Mouse (Mus musculus) heart, postnatal 10 days (tissue): ENCODE data around the gene Adgrf5. TPM values are rescaled to one million over a fixed set of nuclear protein-coding genes. Genes with fewer than 3 reads are reported as not detected.
A peak's percentile ranks its signal among the peaks of the same experiment; 100 is the strongest.
"Not testable (repeated sequence)": the region's sequence is repeated elsewhere in the genome, so short reads cannot be mapped to it uniquely, and the experiment has no call there.

Experiments used
- DNase-seq, 2 experiments: peaks; one replicate each; pipeline ENCODE4 v3.0.0; 2021
- intact Hi-C: fragments of 180-260 bp; cut with DNase I; formaldehyde crosslinking; loops from one replicate; pipeline ENCODE4 v1.15.1; 2025
- total RNA-seq, 2 experiments: library from RNA; stranded (reverse); gene quantifications; 2 replicates each; pipeline ENCODE4 v1.2.3; 2021

Gene Adgrf5
- total RNA-seq, result 100 to 1,000 TPM; 219 to 248 TPM

DNA sequence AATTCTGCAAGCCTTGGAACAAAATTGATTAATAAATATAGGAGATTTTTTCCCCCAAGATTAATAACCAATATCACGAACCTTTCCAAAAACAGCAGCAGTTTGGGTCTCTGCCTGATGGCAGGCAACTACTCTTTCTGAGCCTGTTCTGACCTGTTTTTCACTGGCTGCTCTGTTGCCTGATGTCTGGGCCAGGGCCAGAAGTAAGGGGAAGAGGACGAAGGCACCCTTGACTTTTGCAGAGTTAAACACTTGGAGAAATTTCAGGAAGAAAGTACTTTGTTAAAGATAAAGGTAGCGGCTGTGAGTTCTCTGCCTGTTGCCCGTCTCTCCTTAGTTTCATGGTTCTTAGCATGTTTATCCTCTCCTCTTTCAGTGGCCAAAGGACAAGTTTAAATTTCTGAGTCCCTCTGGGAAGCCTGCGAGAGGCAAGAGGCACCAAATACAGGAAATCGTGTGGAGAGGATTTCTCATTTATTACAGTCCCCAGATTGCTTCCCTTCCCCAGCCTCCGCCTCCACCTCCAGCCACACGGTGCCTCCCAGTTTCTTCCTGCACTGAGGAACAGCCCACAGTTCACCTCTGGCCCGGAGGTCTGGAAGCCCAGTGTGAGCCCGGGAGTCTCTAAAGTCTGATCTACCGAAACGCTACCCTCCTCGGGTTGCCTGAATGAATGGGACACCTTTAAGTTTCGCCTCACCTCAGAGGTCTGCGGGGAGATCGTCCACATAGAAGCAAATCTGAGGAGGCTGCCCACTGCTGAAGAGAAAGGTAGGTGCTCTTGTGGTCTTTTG, at the start of gene Adgrf5:
Gene Adgrf5, plus strand, starts transcription at position 626 of the 794 bp plus-strand sequence.
- DNase-seq, result peak; percentile 50 to 61
- intact Hi-C loops, result loop anchor here (2.0 to 5.0 kb wide), 2 partner anchors 21 to 33 kb away; no protein-coding TSS in a partner anchor

DNA sequence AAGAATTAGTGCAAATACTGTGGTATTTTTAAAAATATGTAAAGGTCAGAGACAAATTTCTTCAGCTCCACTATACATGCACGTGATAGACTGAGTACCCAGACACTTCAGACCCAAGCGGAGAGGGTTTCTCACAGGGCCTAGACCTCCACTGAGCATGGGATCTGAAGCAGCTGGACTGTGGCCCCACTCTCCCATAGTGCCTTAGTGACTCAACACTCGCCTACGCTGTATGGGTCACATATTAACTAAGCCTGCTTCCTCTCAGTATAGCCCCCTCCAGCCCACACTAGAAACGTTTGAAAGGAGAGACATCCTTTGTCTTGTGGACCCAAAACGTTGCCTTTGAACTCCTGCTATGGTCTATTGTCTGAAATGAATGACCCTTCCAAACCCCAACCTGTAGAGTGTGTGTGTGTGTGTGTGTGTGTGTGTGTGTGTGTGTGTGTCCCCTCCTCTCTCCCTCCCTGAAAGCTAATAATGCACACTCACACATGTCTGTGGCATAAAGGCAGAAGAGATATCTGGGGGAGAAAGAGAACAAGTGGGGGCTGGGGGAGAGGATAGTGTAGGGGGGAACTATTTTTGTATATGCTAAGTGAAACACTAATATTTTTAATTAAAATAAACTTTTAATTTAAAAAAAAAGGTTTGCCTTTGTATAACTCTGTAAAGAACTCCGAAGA, 34.1 kb upstream of the Adgrf5 start:
- intact Hi-C loops, result loop anchor here (1.0 to 5.0 kb wide), 4 partner anchors 36 to 191 kb away; partner anchors contain the start of gene Adgrf5
- DNase-seq, result no peak

DNA sequence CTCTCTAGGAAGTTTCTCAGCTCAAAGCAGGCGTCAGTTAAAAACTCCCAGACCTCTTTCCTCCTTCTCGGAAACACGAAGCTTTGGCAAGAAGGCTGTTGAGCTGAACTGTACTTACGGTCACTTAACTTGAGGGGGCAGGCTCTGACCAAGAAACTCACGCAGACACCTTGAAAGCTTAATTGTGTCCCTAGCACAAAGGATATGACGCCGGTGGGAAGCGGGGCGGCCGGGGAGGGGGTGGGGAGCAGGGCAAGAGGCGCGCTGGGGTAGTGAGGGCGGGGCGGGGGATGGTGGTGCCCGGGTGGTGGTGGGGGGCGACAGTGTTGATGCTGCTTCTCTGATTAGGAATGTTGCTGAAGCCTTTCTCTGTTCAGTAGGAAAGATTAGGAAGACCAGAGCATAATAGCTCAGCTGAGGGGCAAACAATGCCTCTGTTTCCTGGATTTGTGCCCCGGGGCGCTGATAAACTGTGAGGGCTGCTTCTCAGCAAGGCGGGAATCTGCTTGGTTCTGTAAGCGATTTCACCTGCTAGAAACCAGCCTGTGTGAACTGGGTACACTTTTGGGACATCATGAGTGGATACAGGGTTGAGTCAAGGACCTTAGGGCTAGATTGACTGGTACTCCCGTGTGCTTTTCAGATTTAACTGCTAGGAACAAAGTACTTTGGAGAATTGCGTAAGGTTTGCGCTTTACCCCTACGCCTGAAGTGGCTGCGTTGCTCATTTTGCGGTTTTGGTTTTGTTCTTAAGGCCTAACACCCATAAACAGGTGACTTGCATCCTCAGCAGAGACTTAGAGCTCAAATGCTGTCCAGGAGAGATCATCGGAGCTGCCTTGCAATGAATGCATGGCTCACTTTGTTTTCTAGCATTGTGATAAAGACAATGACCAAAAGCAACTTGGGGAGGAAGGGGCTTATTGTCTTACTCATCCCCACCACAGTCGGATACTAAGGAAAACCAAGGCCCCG, 33.2 kb upstream of the Adgrf5 start:
- intact Hi-C loops, result loop anchor here (1.0 to 5.0 kb wide), 3 partner anchors 35 to 190 kb away; partner anchors contain the start of gene Adgrf5
- DNase-seq, result peak; percentile 80 to 81

- intact Hi-C loops, result loop anchor here (5.0 kb wide), 2 partner anchors 34 to 189 kb away; partner anchors contain the start of gene Adgrf5
These were observed 32.4 kb upstream of the Adgrf5 start for GRCm38 (mm10) chr17:43327810-43328209.

GRCm38 (mm10) chr17:43329216-43329615, 31.0 kb upstream of the Adgrf5 start:
- intact Hi-C loops, result loop anchor here (5.0 kb wide), 2 partner anchors 33 to 188 kb away; partner anchors contain the start of gene Adgrf5
- no peak for DNase-seq

More at GRCm38 (mm10) chr17:43327810-43328209, 32.4 kb upstream of the Adgrf5 start:
- DNase-seq, result peak in 1 of 2 experiments; percentile 5

GRCm38 (mm10) chr17:43329761-43330183, 30.5 kb upstream of the Adgrf5 start:
- DNase-seq, result peak; percentile 11 to 18
- intact Hi-C loops, result loop anchor here (5.0 kb wide), 2 partner anchors 33 to 188 kb away; partner anchors contain the start of gene Adgrf5

- intact Hi-C loops, result no loop called here
- no peak for DNase-seq
These were observed 27.6 kb upstream of the Adgrf5 start for GRCm38 (mm10) chr17:43332686-43333085.

DNA sequence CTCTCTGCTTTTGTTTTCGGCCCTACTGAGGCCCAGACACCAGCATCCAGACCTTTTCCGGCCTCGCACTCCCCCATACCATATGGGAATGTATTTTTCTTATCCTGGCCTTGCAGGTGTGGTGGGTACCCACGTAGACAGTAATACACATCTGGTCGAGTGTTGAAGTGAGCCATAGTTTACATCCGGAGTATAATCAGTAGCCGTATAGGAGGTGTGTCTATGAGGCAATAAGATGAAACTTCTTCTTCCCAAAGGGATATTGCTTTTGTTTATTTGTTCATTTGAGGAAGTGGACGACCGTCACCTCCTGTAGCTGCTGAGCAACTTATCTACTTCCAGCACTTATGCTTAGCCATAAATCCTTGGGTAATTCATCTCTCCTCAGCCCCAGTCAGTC, 26.2 kb upstream of the Adgrf5 start:
- peak in 1 of 2 experiments; percentile 22 for DNase-seq
- intact Hi-C loops, result no loop called here

- intact Hi-C loops, result loop anchor here (2.0 kb wide), 1 partner anchor 23 kb away; the partner anchor contains the start of gene Adgrf5
- DNase-seq, result no peak
These were observed 22.6 kb upstream of the Adgrf5 start for GRCm38 (mm10) chr17:43337643-43338042.

DNA sequence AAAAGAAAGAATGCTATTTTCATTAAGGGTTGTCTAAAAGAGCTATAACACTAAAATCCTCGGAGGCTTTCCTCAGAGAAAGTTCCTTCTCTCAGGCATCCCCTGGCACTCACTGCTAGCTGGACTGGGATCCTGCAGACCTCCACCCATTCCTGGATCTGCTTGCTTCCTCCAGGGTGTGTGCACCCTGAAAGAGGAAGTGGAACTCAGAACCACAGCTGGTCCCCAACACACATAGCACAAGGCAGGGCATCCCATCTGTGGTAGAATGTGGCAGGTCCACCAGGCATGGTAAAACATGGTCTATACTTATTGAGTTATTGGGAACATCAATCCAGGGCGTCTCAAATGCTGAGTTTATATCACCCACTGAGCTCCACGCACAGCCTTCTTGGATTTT, 22.0 kb upstream of the Adgrf5 start:
- intact Hi-C loops, result loop anchor here (2.0 kb wide), 1 partner anchor 23 kb away; the partner anchor contains the start of gene Adgrf5
- no peak for DNase-seq

GRCm38 (mm10) chr17:43346499-43346898, 13.8 kb upstream of the Adgrf5 start:
- intact Hi-C loops, DNase-seq: not testable (repeated sequence)

- intact Hi-C loops, result no loop called here
- DNase-seq, result no peak
These were observed 2.2 kb upstream of the Adgrf5 start for GRCm38 (mm10) chr17:43357902-43358539.

GRCm38 (mm10) chr17:43361021-43361420, 770 bp downstream of the Adgrf5 start:
- intact Hi-C loops, result loop anchor here (2.0 to 5.0 kb wide), 2 partner anchors 22 to 34 kb away; no protein-coding TSS in a partner anchor
- DNase-seq, result no peak

DNA sequence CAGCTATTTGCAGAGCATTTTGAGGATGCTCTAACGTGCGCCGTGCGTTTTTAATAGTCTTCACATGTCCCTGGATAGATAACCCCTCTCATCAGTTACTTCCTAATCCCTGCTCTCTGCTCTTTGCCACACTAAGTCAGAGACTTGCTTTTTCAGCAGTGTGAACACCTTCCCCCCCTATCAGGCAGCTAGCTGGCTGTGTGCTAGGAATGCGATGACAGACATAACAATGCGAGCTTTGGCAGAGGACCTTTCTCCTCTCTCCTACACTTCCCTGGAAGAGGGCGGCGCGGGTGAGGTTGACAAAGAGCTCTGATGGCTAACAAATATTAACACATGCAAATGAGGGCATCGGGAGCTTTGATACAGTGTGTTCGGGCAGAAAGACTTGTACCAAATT, 2.1 kb downstream of the Adgrf5 start:
- intact Hi-C loops, result loop anchor here (2.0 to 5.0 kb wide), 2 partner anchors 35 to 36 kb away; no protein-coding TSS in a partner anchor
- peak; percentile 40 to 48 for DNase-seq

- DNase-seq, result no peak
- intact Hi-C loops, result loop anchor here (2.0 to 5.0 kb wide), 2 partner anchors 36 kb away; no protein-coding TSS in a partner anchor
These were observed 2.6 kb downstream of the Adgrf5 start for GRCm38 (mm10) chr17:43362881-43363280.

GRCm38 (mm10) chr17:43363921-43364320, 3.7 kb downstream of the Adgrf5 start:
- DNase-seq, result no peak
- intact Hi-C loops, result loop anchor here (2.0 to 5.0 kb wide), 2 partner anchors 35 to 37 kb away; no protein-coding TSS in a partner anchor

- peak in 1 of 2 experiments; percentile 40 for DNase-seq
- intact Hi-C loops, result no loop called here
These were observed 5.0 kb downstream of the Adgrf5 start for GRCm38 (mm10) chr17:43365297-43365696.

DNA sequence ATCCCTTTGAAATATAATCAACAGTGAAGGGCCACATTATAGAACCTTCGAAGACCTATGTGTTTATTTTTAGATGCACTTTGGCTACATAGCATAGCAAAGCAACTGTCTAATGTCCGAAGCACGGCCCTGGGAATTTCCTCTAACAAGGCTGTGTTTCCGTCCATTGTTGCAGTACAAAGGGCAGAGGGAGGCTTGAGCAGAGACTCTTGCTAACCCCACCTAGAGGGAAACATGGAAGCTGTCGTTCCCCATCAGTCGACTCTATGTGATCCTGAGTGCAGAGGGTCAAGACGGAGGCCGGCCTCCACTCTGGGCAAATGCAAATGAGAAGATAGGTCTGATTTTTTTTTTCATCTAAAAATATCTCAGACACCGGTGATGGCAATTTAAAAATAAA, 6.2 kb downstream of the Adgrf5 start:
- intact Hi-C loops, result no loop called here
- peak; percentile 51 to 57 for DNase-seq

DNA sequence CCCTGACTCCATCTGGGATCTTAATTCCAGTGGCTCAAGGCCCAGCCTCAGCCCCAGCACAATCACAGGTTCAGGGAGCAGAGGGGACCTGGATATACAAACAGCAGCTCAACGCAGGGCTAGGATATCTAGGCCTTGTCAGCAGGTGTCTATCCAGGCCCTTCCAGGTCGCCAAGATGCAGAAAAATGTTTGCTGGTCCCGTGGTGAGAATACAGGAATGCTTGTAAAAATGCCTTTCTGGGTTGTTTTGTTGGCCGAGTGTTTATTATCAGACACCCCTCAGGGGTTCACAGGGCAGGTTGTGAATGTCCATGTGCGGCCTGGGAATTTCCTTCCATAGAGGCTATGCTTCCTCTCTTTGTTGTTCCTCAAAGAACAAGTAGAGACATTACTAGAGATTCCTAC, 7.9 kb downstream of the Adgrf5 start:
- DNase-seq, result no peak
- intact Hi-C loops, result no loop called here
